Mouse (Mus musculus): ENCODE data around the gene Atp9a. TPM values are rescaled to one million over a fixed set of nuclear protein-coding genes. Genes with fewer than 3 reads are reported as not detected.
"Not testable (repeated sequence)": the region's sequence is repeated elsewhere in the genome, so short reads cannot be mapped to it uniquely, and the experiment has no call there.

The Atp9a gene
- polyA plus RNA-seq, 1 experiment, result 18.6 TPM

DNA sequence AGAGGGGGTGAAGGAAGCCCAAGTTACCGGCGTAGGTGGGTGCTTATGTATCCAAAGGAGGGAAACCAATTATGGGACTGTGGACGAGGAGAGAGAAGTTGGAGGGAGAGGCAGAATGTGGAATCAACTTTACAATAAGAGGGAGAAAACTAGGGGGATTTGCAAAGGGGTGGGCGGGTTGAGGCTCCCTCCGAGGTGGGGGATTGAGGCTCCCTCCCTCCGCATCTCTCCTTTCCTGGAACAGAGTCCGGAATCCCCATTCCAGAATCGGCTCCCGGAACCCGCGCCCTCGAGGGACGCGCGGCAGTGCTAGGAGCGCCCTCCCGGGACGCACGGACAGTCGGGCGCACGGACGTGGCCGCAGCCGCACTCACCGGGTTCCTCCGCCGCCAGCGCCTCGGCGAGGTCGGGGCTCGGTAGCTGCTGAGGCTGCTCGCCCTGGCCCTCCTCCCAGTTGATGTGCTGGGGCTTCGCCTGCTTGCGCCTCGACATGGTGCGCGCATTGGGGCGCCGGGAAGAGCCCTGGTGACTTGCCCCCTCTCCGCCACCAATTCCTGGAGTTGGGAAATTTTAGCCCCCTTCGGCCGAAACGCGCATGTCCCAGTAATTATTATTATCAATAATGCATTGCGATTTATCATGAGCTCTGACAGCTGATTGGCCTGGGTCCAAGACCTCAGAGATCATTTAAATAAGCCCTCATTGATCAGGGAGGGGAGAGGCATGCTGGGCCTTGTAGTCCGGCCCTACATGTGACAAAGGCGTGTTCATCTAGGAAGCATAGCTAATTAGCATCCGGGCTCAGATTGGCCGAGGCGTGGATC is 24.5 kb upstream of the Atp9a start:
- no peaks in the 10 kb centered on the region; the same call in 1 of the 2 replicates for H3K4me1 ChIP-seq (ENCODE audit: control insufficient read depth, insufficient read depth, low read length)
- no peak overlapping the region for H3K27ac ChIP-seq (ENCODE audit: insufficient read depth, low read length)
- TF ChIP-seq CTCF (IDR thresholded peaks at IDR 0.05; ENCODE audit: borderline replicate concordance, insufficient read depth, low read length) (no peak), POLR2A (IDR thresholded peaks at IDR 0.05; ENCODE audit: low read depth, low read length) (no peak)
- no peak overlapping the region for H3K4me3 ChIP-seq (ENCODE audit: insufficient read depth, low read length)

DNA sequence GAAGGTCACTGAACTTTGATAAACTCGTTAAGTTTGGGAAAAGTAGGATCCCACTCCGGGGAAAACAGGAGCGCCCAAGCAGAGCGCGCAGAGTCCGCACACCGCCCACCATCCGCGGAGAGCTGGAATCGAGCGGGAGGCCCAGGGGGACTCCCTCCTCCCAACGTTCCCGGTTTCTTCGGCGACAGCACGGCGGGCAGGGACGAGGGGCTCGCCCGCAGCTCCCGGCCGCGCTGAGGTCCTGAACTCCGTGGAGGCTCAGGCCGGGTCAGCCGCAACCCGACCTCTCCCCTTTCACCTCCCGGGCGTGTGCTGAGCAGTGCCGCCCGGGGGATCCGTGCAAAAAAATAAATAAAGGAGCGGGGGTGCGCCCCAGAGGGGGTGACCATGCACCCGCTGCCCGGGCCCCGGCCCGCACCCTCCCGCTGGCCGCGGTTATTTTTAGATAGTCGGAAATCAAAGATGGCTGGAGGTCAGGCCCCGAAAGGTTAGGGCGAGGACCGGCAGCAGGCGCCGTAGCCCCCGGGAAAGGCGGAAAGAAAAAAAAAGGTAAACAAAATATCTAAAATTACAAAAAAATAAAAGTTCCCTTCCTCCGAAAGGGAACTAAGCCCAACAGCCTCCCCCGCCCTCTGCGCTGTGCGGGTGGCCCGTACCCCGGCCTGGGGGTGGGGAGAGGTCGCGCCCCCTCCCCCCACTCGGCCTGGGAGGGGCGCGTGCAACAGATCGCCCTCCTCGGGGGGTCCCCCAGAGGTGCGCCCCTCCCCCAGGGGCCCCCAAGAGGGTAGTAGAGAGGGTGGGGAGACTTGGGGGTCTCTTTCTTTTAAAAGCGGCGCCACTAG is 23.7 kb upstream of the Atp9a start:
- Histone ChIP-seq H3K27ac (ENCODE audit: insufficient read depth, low read length) (no peak overlapping the region), H3K4me1 (ENCODE audit: control insufficient read depth, insufficient read depth, low read length) (no peaks in the 10 kb centered on the region; the same call in 1 of the 2 replicates), H3K4me3 (ENCODE audit: insufficient read depth, low read length) (no peak overlapping the region)
- TF ChIP-seq POLR2A (IDR thresholded peaks at IDR 0.05; ENCODE audit: low read depth, low read length), result no peak

DNA sequence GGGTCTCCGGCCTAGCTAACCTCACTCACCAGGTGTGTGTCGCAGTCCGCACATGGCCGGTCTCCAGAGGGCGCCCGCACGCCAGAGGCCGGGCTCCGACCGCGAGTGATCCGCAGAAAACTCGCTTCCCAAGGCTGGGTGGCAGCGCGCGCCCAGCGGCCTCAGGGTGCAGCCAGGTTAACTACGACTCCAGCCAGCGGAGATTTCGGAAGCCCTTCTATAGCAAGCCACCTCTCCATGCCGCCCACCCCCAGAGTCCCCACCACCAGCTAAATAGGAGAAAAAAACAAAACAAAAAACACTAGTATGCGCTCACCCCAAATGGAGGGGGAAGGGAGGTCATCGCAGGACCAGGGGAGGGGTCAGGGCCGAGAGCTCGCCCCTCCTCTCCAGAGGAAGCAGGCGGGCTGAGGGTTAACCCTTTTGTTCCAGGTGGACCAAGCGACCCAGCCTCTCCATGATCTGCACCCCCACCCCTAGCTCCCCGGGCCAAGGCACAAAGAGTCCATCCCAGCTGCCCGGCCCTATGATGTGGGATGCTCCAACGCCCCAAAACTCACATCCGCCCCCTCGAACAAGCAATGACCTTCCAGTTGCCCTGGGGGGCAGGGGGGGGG is 23.0 kb upstream of the Atp9a start:
- Histone ChIP-seq H3K4me1 (ENCODE audit: control insufficient read depth, insufficient read depth, low read length) (no peaks in the 10 kb centered on the region; the same call in 1 of the 2 replicates), H3K4me3 (ENCODE audit: insufficient read depth, low read length) (no peak overlapping the region), H3K27ac (ENCODE audit: insufficient read depth, low read length) (no peak overlapping the region)
- TF ChIP-seq POLR2A (IDR thresholded peaks at IDR 0.05; ENCODE audit: low read depth, low read length) (no peak), CTCF (IDR thresholded peaks at IDR 0.05; ENCODE audit: borderline replicate concordance, insufficient read depth, low read length) (peak; percentile 56)

GRCm38 (mm10) chr2:168764460-168764867 is 22.3 kb upstream of the Atp9a start:
- Histone ChIP-seq H3K4me3 (ENCODE audit: insufficient read depth, low read length) (no peak overlapping the region), H3K4me1 (ENCODE audit: control insufficient read depth, insufficient read depth, low read length) (no peaks in the 10 kb centered on the region; the same call in 1 of the 2 replicates), H3K27ac (ENCODE audit: insufficient read depth, low read length) (no peak overlapping the region)
- no peak for TF ChIP-seq POLR2A (IDR thresholded peaks at IDR 0.05; ENCODE audit: low read depth, low read length)
- no peak for TF ChIP-seq CTCF (IDR thresholded peaks at IDR 0.05; ENCODE audit: borderline replicate concordance, insufficient read depth, low read length)

DNA sequence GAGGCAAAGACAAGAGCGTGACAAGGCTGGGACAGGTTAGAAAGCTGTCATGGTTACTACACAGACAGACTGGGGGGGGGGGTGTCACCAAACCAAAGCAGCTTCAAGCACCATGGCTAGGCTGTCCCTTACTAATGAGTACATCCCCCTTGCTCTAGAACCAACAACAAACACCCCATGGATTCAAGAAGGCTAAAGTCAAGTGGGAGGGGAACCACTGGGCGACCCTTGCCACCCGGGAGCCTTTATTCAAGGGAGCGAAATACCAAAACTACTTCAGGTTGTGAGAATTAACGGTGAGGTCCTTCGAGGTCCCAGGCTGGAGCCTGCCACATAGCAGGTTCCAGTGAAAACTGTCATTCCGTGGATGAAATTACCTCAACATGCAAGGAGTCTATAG is 21.6 kb upstream of the Atp9a start:
- H3K4me1 ChIP-seq (ENCODE audit: control insufficient read depth, insufficient read depth, low read length), result no peaks in the 10 kb centered on the region; the same call in 1 of the 2 replicates
- no peak for TF ChIP-seq POLR2A (IDR thresholded peaks at IDR 0.05; ENCODE audit: low read depth, low read length)
- no peak for TF ChIP-seq CTCF (IDR thresholded peaks at IDR 0.05; ENCODE audit: borderline replicate concordance, insufficient read depth, low read length)
- H3K27ac ChIP-seq (ENCODE audit: insufficient read depth, low read length), result no peak overlapping the region
- no peak overlapping the region for H3K4me3 ChIP-seq (ENCODE audit: insufficient read depth, low read length)

DNA sequence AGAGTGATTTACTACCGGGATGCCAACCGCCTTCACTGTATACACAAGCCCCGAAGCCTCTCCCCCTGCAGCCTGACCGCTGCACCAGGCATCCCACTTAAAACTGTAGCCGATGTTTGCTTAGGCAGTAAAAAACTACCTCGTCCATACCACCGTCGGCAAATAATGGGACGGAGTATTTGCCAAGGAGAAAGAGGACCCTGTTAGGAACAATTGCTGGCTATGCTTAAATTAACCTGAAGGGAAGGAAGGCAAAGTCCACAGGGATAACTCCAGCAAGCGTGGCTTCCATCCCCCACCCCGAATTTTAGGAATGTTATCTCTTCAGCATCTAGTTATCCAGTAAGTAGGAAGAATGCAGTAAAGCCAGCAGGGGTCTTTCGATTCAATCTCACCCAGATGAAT is 20.2 kb upstream of the Atp9a start:
- H3K4me3 ChIP-seq (ENCODE audit: insufficient read depth, low read length), result no peak overlapping the region
- H3K27ac ChIP-seq (ENCODE audit: insufficient read depth, low read length), result no peak overlapping the region
- TF ChIP-seq POLR2A (IDR thresholded peaks at IDR 0.05; ENCODE audit: low read depth, low read length), result no peak
- TF ChIP-seq CTCF (IDR thresholded peaks at IDR 0.05; ENCODE audit: borderline replicate concordance, insufficient read depth, low read length), result no peak
- no peaks in the 10 kb centered on the region; the same call in 1 of the 2 replicates for H3K4me1 ChIP-seq (ENCODE audit: control insufficient read depth, insufficient read depth, low read length)

DNA sequence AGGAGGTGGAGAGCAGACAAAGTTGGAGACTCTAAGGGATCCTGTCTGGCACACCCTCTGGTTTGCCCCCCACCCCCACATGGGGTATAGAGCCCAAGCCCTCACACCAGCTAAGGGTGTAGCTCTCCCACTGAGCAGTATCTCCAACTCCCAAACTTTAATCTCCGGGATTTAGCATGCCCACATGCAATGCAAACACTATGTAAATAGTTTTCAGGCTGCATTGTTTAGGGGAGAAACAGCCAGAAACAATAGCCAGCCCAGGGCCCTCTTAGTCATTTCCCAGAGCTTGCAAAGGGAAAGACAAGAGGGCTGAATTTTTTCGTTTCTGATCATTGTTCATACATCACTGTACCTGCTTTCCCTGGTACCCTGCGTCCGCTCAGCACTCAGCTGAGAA is 19.7 kb upstream of the Atp9a start:
- TF ChIP-seq CTCF (IDR thresholded peaks at IDR 0.05; ENCODE audit: borderline replicate concordance, insufficient read depth, low read length) (no peak), POLR2A (IDR thresholded peaks at IDR 0.05; ENCODE audit: low read depth, low read length) (no peak)
- Histone ChIP-seq H3K4me1 (ENCODE audit: control insufficient read depth, insufficient read depth, low read length) (no peaks in the 10 kb centered on the region; the same call in 1 of the 2 replicates), H3K4me3 (ENCODE audit: insufficient read depth, low read length) (no peak overlapping the region), H3K27ac (ENCODE audit: insufficient read depth, low read length) (no peak overlapping the region)

DNA sequence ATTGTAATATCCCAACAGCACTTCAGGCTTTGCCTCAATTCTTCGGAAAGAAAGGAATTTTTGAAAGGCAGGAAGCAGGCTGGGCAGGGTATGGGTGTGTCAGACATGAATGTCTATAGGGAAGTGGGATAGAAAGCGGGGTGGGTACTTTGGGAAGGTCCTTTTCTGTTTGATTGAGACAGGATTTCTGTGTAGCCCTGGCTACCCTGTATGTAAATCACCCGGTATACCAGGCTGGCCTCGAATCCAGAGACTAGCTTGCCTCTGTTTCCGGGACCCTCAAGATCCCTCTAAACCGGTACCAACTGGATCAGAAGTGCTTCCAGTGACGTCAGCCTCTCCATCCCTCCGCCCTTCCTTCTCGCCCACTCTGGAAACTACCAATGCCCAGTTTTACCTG is 18.9 kb upstream of the Atp9a start:
- no peak overlapping the region for H3K27ac ChIP-seq (ENCODE audit: insufficient read depth, low read length)
- H3K4me1 ChIP-seq (ENCODE audit: control insufficient read depth, insufficient read depth, low read length), result no peaks in the 10 kb centered on the region
- no peak overlapping the region for H3K4me3 ChIP-seq (ENCODE audit: insufficient read depth, low read length)
- TF ChIP-seq POLR2A (IDR thresholded peaks at IDR 0.05; ENCODE audit: low read depth, low read length) (no peak), CTCF (IDR thresholded peaks at IDR 0.05; ENCODE audit: borderline replicate concordance, insufficient read depth, low read length) (no peak)

GRCm38 (mm10) chr2:168744406-168744805 is 2.2 kb upstream of the Atp9a start:
- H3K27ac ChIP-seq (ENCODE audit: insufficient read depth, low read length); H3K4me3 ChIP-seq (ENCODE audit: insufficient read depth, low read length); H3K4me1 ChIP-seq (ENCODE audit: control insufficient read depth, insufficient read depth, low read length): not testable (repeated sequence)
